Mouse (Mus musculus): ENCODE results near the gene Pik3cg.
A peak's percentile ranks its signal among the peaks of the same experiment; 100 is the strongest.
"Not testable (repeated sequence)": the region's sequence is repeated elsewhere in the genome, so short reads cannot be mapped to it uniquely, and the experiment has no call there.

The Pik3cg gene

GRCm38 (mm10) chr12:32207948-32208891 lies at the start of gene Pik3cg:
TSS of gene Pik3cg (minus strand) at chr12:32208659.
- DNase-seq (ENCODE audit: low read depth, low spot score) = peak; percentile 18

GRCm38 (mm10) chr12:32248483-32248882 lies 40.0 kb upstream of the Pik3cg start:
- no peak for DNase-seq (ENCODE audit: low read depth, low spot score)

GRCm38 (mm10) chr12:32245566-32246233 lies 37.2 kb upstream of the Pik3cg start:
- peak; percentile 63 for DNase-seq (ENCODE audit: low read depth, low spot score)

GRCm38 (mm10) chr12:32243586-32243985 lies 35.1 kb upstream of the Pik3cg start:
- no peak for DNase-seq (ENCODE audit: low read depth, low spot score)

GRCm38 (mm10) chr12:32239134-32239533 lies 30.7 kb upstream of the Pik3cg start:
- not testable (repeated sequence) for DNase-seq (ENCODE audit: low read depth, low spot score)

GRCm38 (mm10) chr12:32238433-32238832 lies 30.0 kb upstream of the Pik3cg start:
- peak; percentile 41 for DNase-seq (ENCODE audit: low read depth, low spot score)

- DNase-seq (ENCODE audit: low read depth, low spot score) = no peak
Observed at GRCm38 (mm10) chr12:32237839-32238238, 29.4 kb upstream of the Pik3cg start.

- DNase-seq (ENCODE audit: low read depth, low spot score) = no peak
Observed at GRCm38 (mm10) chr12:32237139-32237538, 28.7 kb upstream of the Pik3cg start.

GRCm38 (mm10) chr12:32236450-32236849 lies 28.0 kb upstream of the Pik3cg start:
- DNase-seq (ENCODE audit: low read depth, low spot score) = no peak

- DNase-seq (ENCODE audit: low read depth, low spot score) = peak; percentile 11
Observed at GRCm38 (mm10) chr12:32233871-32234270, 25.4 kb upstream of the Pik3cg start.

GRCm38 (mm10) chr12:32231398-32231797 lies 22.9 kb upstream of the Pik3cg start:
- no peak for DNase-seq (ENCODE audit: low read depth, low spot score)

- DNase-seq (ENCODE audit: low read depth, low spot score) = no peak
Observed at GRCm38 (mm10) chr12:32223629-32224028, 15.2 kb upstream of the Pik3cg start.

GRCm38 (mm10) chr12:32222758-32223385 lies 14.4 kb upstream of the Pik3cg start:
- DNase-seq (ENCODE audit: low read depth, low spot score) = no peak

GRCm38 (mm10) chr12:32220387-32220786 lies 11.9 kb upstream of the Pik3cg start:
- DNase-seq (ENCODE audit: low read depth, low spot score) = no peak

GRCm38 (mm10) chr12:32215143-32215542 lies 6.7 kb upstream of the Pik3cg start:
- DNase-seq (ENCODE audit: low read depth, low spot score) = no peak

- DNase-seq (ENCODE audit: low read depth, low spot score) = no peak
Observed at GRCm38 (mm10) chr12:32212702-32213101, 4.2 kb upstream of the Pik3cg start.

- DNase-seq (ENCODE audit: low read depth, low spot score) = no peak
Observed at GRCm38 (mm10) chr12:32212156-32212555, 3.7 kb upstream of the Pik3cg start.

- DNase-seq (ENCODE audit: low read depth, low spot score) = no peak
Observed at GRCm38 (mm10) chr12:32211257-32211656, 2.8 kb upstream of the Pik3cg start.

- peak; percentile 10 for DNase-seq (ENCODE audit: low read depth, low spot score)
Observed at GRCm38 (mm10) chr12:32208951-32209350, 492 bp upstream of the Pik3cg start.

GRCm38 (mm10) chr12:32207141-32207540 lies 1.3 kb downstream of the Pik3cg start:
- no peak for DNase-seq (ENCODE audit: low read depth, low spot score)

GRCm38 (mm10) chr12:32203695-32204094 lies 4.8 kb downstream of the Pik3cg start:
- no peak for DNase-seq (ENCODE audit: low read depth, low spot score)

GRCm38 (mm10) chr12:32202583-32202982 lies 5.9 kb downstream of the Pik3cg start:
- no peak for DNase-seq (ENCODE audit: low read depth, low spot score)

Measured in brain, adult 2 months (tissue).